Mouse (Mus musculus): ENCODE results near the gene Flt1. TPM values are rescaled to one million over a fixed set of nuclear protein-coding genes. Genes with fewer than 3 reads are reported as not detected.

Gene Flt1
- polyA plus RNA-seq, 1 experiment = 32.5 TPM

DNA sequence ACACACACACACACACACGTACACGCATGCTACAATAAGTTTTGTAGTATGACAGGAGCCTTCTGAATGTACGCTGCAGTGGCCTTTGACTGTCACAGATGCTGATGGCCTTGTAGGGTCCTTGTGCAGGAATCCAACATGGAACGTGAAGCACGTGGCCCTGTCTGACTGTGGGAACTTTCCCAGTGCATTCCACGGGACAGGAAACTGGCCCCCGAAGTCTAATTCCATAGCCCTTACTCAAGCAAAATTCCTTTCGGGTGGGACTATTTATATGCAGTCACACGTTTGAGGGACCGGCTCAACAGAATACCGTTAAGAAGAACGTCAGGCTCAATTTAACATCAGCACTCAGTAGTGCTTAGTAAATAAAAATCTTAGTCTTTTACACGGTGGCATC lies 119.1 kb downstream of the Flt1 start:
- Histone ChIP-seq H3K4me1 (ENCODE audit: control insufficient read depth, insufficient read depth, low read length) (no peaks in the 10 kb centered on the region), H3K4me3 (replicated peaks; ENCODE audit: extremely low read depth, low read depth, low read length) (no peak overlapping the region)
- WGBS = 68% methylated on average over 13 of the region's 13 CpGs
- no peak for DNase-seq
- TF ChIP-seq POLR2A (IDR thresholded peaks at IDR 0.05; ENCODE audit: borderline replicate concordance, extremely low read depth, low read depth, low read length) (no peak), CTCF (IDR thresholded peaks at IDR 0.05; ENCODE audit: insufficient read depth, low read length) (no peak)

DNA sequence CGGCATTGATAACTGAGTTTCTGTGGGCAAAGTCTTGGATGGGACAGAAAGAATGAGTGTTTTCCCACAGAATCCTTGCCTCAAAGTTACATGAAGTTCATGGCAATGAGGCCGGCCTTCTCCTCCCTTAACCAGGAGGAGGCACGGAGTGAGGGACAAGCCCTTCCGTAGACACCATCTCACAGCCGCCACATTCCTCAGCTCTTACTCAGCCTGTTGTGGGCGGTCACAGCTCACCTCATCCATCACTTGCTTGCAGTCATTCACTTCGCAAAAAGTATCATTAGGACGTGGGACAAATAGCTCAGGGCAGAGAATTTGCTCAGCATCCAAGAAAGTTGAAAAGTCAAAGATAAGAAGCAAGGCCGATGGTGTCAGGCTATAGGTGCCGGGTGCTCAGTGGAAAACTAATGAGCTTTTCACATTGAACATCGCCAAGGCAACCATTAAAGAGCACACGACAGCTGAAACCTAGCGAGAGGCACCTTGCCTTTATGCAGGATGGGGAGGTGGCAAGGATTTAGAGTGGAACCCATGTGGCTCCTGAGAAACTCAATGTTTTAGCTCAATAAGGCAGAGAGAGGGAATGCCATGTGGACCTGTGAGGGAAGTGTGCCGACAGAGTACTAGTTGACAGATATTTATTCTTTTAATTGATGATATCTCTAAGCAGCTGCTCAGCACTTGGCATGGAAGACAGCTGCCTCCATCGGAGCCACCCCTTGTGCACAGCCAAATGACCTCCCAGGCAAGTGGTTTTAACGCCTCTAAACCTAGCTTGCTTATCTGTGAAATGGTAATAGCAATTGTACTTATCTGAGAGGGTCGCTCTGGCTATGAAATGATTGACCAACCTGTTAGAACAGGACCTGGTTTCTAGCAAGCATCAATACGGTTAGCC lies 124.1 kb downstream of the Flt1 start:
- TF ChIP-seq POLR2A (IDR thresholded peaks at IDR 0.05; ENCODE audit: borderline replicate concordance, extremely low read depth, low read depth, low read length) (no peak), CTCF (IDR thresholded peaks at IDR 0.05; ENCODE audit: insufficient read depth, low read length) (no peak)
- Histone ChIP-seq H3K4me1 (ENCODE audit: control insufficient read depth, insufficient read depth, low read length) (peaks cover 2% of the 10 kb centered on the region), H3K4me3 (replicated peaks; ENCODE audit: extremely low read depth, low read depth, low read length) (no peak overlapping the region)
- 42% methylated on average over 18 of the region's 18 CpGs for WGBS
- no peak for DNase-seq

DNA sequence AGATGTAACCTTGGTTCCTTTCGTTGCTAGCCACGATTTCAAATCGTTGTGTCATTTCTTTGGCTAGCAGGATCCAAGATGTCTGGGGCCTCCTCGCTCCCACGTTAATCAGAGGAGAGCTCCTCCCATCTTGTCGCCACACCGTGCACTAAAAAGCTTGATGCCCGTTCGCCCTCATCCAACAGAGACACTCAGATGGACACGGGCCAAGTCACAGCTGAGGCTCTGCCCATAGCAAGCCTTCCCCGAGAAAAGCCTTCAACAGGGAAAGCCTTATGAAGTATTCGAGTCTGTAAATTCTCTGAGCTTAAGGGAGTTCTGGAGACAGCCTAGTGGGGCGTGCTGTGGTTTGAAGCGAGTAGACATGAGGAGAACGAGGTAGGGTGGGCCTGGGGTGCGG lies 128.0 kb downstream of the Flt1 start:
- Histone ChIP-seq H3K4me1 (ENCODE audit: control insufficient read depth, insufficient read depth, low read length) (peaks cover 2% of the 10 kb centered on the region), H3K4me3 (replicated peaks; ENCODE audit: extremely low read depth, low read depth, low read length) (no peak overlapping the region)
- no peak for DNase-seq
- no peak for TF ChIP-seq CTCF (IDR thresholded peaks at IDR 0.05; ENCODE audit: insufficient read depth, low read length)
- no peak for TF ChIP-seq POLR2A (IDR thresholded peaks at IDR 0.05; ENCODE audit: borderline replicate concordance, extremely low read depth, low read depth, low read length)
- WGBS = 69% methylated on average over 16 of the region's 16 CpGs

DNA sequence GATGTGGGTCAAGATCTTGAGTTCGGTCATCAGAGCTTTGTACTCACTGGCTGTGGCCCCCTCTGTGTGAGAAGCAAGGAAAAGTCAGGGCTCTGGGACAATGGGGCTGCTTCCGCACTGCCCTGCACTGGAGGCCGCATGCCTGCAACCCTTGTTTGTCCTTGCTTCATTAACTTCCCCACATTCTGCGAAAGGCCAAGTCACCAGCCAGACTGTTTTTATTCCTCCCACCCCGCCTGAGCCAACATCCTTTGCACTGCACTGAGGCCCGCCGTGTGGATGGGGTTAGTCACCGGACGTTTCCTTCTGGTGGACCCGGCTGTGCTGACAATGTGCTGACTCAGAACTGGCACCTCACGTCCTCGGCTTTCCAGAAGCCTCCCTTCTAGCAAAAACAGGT lies 136.0 kb downstream of the Flt1 start:
- no peak for DNase-seq
- no peak for TF ChIP-seq CTCF (IDR thresholded peaks at IDR 0.05; ENCODE audit: insufficient read depth, low read length)
- no peak for TF ChIP-seq POLR2A (IDR thresholded peaks at IDR 0.05; ENCODE audit: borderline replicate concordance, extremely low read depth, low read depth, low read length)
- H3K4me1 ChIP-seq (ENCODE audit: control insufficient read depth, insufficient read depth, low read length) = peaks cover 2% of the 10 kb centered on the region; the same call in 1 of the 2 replicates
- H3K4me3 ChIP-seq (replicated peaks; ENCODE audit: extremely low read depth, low read depth, low read length) = no peak overlapping the region
- WGBS = 26% methylated on average over 12 of the region's 12 CpGs

DNA sequence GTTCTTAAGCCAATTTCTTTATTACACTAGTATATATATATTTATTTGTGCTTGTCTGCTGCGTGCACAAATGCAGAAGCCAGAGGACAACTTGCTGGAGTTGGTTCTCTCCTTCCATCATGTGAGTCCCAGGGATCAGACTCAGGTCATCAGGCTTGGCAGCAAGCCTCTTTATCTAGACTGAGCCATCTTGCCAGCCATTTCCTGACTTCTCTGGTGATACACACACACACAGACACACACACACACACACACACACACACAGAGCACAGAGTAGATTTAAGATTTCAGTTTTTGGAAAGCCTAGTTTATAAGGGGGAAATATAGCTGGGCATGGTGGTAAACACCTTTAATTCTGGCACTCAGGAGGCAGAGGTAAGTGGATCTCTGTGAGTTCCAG lies 140.7 kb downstream of the Flt1 start:
- TF ChIP-seq POLR2A (IDR thresholded peaks at IDR 0.05; ENCODE audit: borderline replicate concordance, extremely low read depth, low read depth, low read length) (no peak), CTCF (IDR thresholded peaks at IDR 0.05; ENCODE audit: insufficient read depth, low read length) (no peak)
- DNase-seq = peak; percentile 26
- H3K4me3 ChIP-seq (replicated peaks; ENCODE audit: extremely low read depth, low read depth, low read length) = no peak overlapping the region
- 32% methylated on average over 1 of the region's 1 CpGs for WGBS
- peaks cover 14% of the 10 kb centered on the region for H3K4me1 ChIP-seq (ENCODE audit: control insufficient read depth, insufficient read depth, low read length)

DNA sequence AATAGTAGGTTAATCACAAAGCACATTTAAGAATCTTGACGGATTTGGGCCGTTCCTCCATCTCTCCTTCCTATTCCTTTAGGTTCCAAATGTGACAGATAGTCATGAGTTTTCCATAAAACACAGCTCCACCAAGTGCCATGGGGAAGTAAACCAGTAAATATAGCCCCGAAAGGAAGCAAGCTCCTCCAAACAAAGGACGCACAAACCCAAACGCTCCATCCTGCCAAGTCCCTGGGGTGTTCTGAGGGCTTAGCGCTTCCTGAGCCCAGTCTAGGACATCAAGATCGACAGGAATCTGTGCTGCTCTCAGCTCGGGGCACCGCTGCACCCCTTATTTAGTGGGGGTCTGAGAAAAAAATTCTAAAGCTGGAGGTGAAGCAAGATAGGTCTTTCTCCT lies 141.2 kb downstream of the Flt1 start:
- WGBS = 37% methylated on average over 9 of the region's 9 CpGs
- peaks cover 15% of the 10 kb centered on the region for H3K4me1 ChIP-seq (ENCODE audit: control insufficient read depth, insufficient read depth, low read length)
- TF ChIP-seq CTCF (IDR thresholded peaks at IDR 0.05; ENCODE audit: insufficient read depth, low read length) (no peak), POLR2A (IDR thresholded peaks at IDR 0.05; ENCODE audit: borderline replicate concordance, extremely low read depth, low read depth, low read length) (no peak)
- no peak overlapping the region for H3K4me3 ChIP-seq (replicated peaks; ENCODE audit: extremely low read depth, low read depth, low read length)
- peak; percentile 18 for DNase-seq

DNA sequence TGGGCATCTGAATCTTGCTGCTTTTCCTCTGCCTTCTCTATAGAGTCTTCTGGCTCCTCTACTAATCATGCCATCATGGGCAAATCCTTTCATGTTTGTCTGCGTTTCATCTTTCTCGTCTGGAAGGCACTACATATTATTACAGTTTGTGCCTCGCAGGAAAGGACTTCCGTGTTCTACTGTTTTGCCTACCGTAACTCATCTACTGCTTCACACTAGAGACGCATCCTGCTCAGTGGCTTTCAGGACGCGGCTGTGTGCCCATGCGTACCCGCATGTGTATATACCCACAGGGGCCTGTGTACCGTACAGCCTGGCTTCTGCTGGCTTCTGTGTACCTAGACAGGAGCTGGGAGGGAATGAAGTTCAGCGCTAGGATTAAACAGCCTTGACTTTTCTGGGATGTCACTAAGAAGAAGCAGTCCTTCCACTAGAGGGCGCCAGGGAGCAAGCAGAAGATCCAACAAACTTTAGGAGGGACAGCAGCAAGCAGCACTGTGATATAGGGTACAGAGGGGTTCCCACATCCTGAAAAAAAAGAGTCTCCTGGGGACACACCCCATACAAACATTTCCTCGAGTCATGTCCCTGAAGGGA lies 142.0 kb downstream of the Flt1 start:
- Histone ChIP-seq H3K4me1 (ENCODE audit: control insufficient read depth, insufficient read depth, low read length) (peaks cover 15% of the 10 kb centered on the region), H3K4me3 (replicated peaks; ENCODE audit: extremely low read depth, low read depth, low read length) (no peak overlapping the region)
- WGBS = 31% methylated on average over 14 of the region's 14 CpGs
- peak; percentile 77 for DNase-seq
- peak; percentile 79 for TF ChIP-seq CTCF (IDR thresholded peaks at IDR 0.05; ENCODE audit: insufficient read depth, low read length)
- TF ChIP-seq POLR2A (IDR thresholded peaks at IDR 0.05; ENCODE audit: borderline replicate concordance, extremely low read depth, low read depth, low read length) = no peak

DNA sequence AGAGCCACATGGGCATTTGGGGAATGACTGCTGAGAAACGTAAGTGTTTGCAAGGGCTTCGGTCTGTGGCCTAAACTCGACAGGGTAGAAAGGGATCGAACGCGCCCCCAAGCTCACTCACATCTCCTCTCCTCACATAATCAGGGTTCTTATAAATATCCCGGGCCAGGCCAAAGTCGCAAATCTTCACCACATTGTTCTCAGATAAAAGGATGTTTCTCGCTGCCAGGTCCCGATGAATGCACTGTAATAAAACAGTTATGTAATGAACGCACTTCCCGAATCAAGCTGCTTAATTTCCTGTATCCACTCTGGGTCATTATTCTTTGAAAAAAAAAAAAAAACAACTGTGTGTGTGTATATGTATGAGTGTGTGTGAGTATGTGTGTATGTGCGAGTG lies 145.6 kb downstream of the Flt1 start:
- Histone ChIP-seq H3K4me1 (ENCODE audit: control insufficient read depth, insufficient read depth, low read length) (peaks cover 13% of the 10 kb centered on the region), H3K4me3 (replicated peaks; ENCODE audit: extremely low read depth, low read depth, low read length) (no peak overlapping the region)
- DNase-seq = no peak
- no peak for TF ChIP-seq POLR2A (IDR thresholded peaks at IDR 0.05; ENCODE audit: borderline replicate concordance, extremely low read depth, low read depth, low read length)
- no peak for TF ChIP-seq CTCF (IDR thresholded peaks at IDR 0.05; ENCODE audit: insufficient read depth, low read length)
- 54% methylated on average over 13 of the region's 13 CpGs for WGBS

DNA sequence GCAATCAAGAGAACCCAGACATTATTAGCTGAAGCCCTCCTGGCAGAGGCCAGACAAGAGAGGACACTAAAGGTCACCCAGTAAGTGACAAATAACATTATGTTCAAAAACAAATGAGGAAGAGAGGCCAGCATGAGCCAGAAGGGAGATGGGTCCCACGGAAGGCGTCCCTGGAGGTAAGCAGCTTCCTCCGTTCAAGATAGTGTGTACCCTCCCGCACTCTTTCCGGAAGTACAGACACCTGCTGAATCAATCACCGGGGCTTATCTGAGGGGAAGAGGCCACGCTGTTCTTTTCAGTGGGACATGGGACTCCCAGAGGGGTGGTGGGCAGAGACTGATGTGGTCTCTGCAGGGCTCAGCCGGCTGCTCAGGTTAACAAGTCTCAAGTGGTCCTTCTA lies 146.1 kb downstream of the Flt1 start:
- 71% methylated on average over 8 of the region's 8 CpGs for WGBS
- no peak for TF ChIP-seq CTCF (IDR thresholded peaks at IDR 0.05; ENCODE audit: insufficient read depth, low read length)
- no peak for TF ChIP-seq POLR2A (IDR thresholded peaks at IDR 0.05; ENCODE audit: borderline replicate concordance, extremely low read depth, low read depth, low read length)
- H3K4me1 ChIP-seq (ENCODE audit: control insufficient read depth, insufficient read depth, low read length) = peaks cover 14% of the 10 kb centered on the region
- no peak for DNase-seq
- no peak overlapping the region for H3K4me3 ChIP-seq (replicated peaks; ENCODE audit: extremely low read depth, low read depth, low read length)

DNA sequence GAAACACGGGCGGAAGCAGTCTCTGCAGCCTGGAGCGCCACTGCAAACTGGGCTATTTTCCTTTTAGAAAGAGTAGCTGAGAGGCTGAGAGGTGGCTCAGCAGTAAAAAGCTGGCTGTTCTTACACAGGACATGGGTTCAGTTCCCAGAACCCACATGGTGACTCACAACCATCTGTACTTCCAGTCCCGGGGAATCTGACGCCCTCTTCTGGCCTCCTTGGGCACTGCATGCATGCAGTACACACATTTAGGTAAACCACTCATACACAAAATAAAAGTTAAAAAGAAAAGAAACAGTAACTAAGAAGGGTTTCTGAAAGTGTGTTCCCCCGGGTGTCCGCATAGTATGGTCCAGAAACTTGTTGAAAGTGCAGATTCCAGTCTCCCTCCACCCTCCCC lies 146.7 kb downstream of the Flt1 start:
- H3K4me1 ChIP-seq (ENCODE audit: control insufficient read depth, insufficient read depth, low read length) = peaks cover 11% of the 10 kb centered on the region
- 90% methylated on average over 7 of the region's 7 CpGs for WGBS

More for the DNA sequence above, 146.7 kb downstream of the Flt1 start:
- TF ChIP-seq CTCF (IDR thresholded peaks at IDR 0.05; ENCODE audit: insufficient read depth, low read length) = no peak
- no peak for TF ChIP-seq POLR2A (IDR thresholded peaks at IDR 0.05; ENCODE audit: borderline replicate concordance, extremely low read depth, low read depth, low read length)
- DNase-seq = no peak
- no peak overlapping the region for H3K4me3 ChIP-seq (replicated peaks; ENCODE audit: extremely low read depth, low read depth, low read length)

All from lung, adult 2 months (tissue).